Mouse (Mus musculus): ENCODE measurements around the gene F830045P16Rik.

Gene F830045P16Rik

GRCm38 (mm10) chr2:129489496-129490285, 46.7 kb downstream of the F830045P16Rik start:
- no peak for DNase-seq (ENCODE audit: low read depth)

GRCm38 (mm10) chr2:129483150-129483549, 53.3 kb downstream of the F830045P16Rik start:
- DNase-seq (ENCODE audit: low read depth) = no peak

GRCm38 (mm10) chr2:129471905-129472304, 64.5 kb downstream of the F830045P16Rik start:
- DNase-seq (ENCODE audit: low read depth) = peak; percentile 23

- DNase-seq (ENCODE audit: low read depth) = no peak
Observed at GRCm38 (mm10) chr2:129470839-129471238, 65.6 kb downstream of the F830045P16Rik start.

- peak; percentile 9 for DNase-seq (ENCODE audit: low read depth)
Observed at GRCm38 (mm10) chr2:129438772-129439171, 97.6 kb downstream of the F830045P16Rik start.

- peak; percentile 3 for DNase-seq (ENCODE audit: low read depth)
Observed at GRCm38 (mm10) chr2:129435154-129435553, 101.2 kb downstream of the F830045P16Rik start.

GRCm38 (mm10) chr2:129423741-129424140, 112.7 kb downstream of the F830045P16Rik start:
- no peak for DNase-seq (ENCODE audit: low read depth)

GRCm38 (mm10) chr2:129420897-129421561, 115.4 kb downstream of the F830045P16Rik start:
- peak; percentile 21 for DNase-seq (ENCODE audit: low read depth)

GRCm38 (mm10) chr2:129419361-129419880, 117.0 kb downstream of the F830045P16Rik start:
- no peak for DNase-seq (ENCODE audit: low read depth)

GRCm38 (mm10) chr2:129414593-129414992, 121.8 kb downstream of the F830045P16Rik start:
- DNase-seq (ENCODE audit: low read depth) = no peak

GRCm38 (mm10) chr2:129413488-129413887, 122.9 kb downstream of the F830045P16Rik start:
- DNase-seq (ENCODE audit: low read depth) = no peak

GRCm38 (mm10) chr2:129411651-129412050, 124.8 kb downstream of the F830045P16Rik start:
- DNase-seq (ENCODE audit: low read depth) = no peak

GRCm38 (mm10) chr2:129410344-129410743, 126.1 kb downstream of the F830045P16Rik start:
- DNase-seq (ENCODE audit: low read depth) = no peak

GRCm38 (mm10) chr2:129408476-129408875, 127.9 kb downstream of the F830045P16Rik start:
- DNase-seq (ENCODE audit: low read depth) = peak; percentile 42

Measured in c-Kit-positive CD71-positive TER-119-negative erythroid progenitor cells, embryonic 14.5 days (primary cell).